Mouse (Mus musculus) C2C12 (cell line): ENCODE measurements around the gene Eefsec. TPM values are rescaled to one million over a fixed set of nuclear protein-coding genes. Genes with fewer than 3 reads are reported as not detected.

ENCODE experiments used
- H3K27me3 ChIP-seq: one replicate; pipeline ENCODE4 v1.6.1; 2011; ENCODE audit not compliant: control insufficient read depth, insufficient read depth, insufficient read length
- H3K36me3 ChIP-seq: one replicate; pipeline ENCODE4 v1.6.1; 2011; ENCODE audit not compliant: control insufficient read depth, insufficient read depth
- H3K4me3 ChIP-seq: one replicate; pipeline ENCODE4 v1.5.1; 2011; ENCODE audit warnings: mild to moderate bottlenecking, control low read depth; ENCODE audit not compliant: poor library complexity, insufficient read depth, severe bottlenecking
- H3K79me2 ChIP-seq: one replicate; pipeline ENCODE4 v1.6.1; 2011; ENCODE audit not compliant: control insufficient read depth, insufficient read depth
- H3K79me3 ChIP-seq: one replicate; pipeline ENCODE4 v1.6.1; 2011; ENCODE audit warnings: low read depth, control low read depth
- H3ac ChIP-seq: one replicate; pipeline ENCODE3; 2011; ENCODE audit warnings: low read depth; ENCODE audit not compliant: control insufficient read depth, insufficient read length
- CEBPB ChIP-seq: IDR thresholded peaks from one replicate; pipeline ENCODE4 v1.6.1; 2011; ENCODE audit warnings: low read depth, mild to moderate bottlenecking, control low read depth, moderate library complexity
- CTCF ChIP-seq: IDR thresholded peaks from one replicate; pipeline ENCODE4 v1.5.1; 2011; ENCODE audit not compliant: control insufficient read depth, insufficient read depth, insufficient read length
- FOSL1 ChIP-seq: IDR thresholded peaks from one replicate; pipeline ENCODE4 v1.8.0; 2011; ENCODE audit warnings: mild to moderate bottlenecking, low read length; ENCODE audit not compliant: poor library complexity, insufficient read depth, severe bottlenecking
- MAX ChIP-seq: IDR thresholded peaks from one replicate; pipeline ENCODE4 v1.6.1; 2011; ENCODE audit warnings: mild to moderate bottlenecking, control low read depth
- MYOD1 ChIP-seq: IDR thresholded peaks from one replicate; pipeline ENCODE4 v1.6.1; 2011; ENCODE audit warnings: low read depth; ENCODE audit not compliant: control insufficient read depth, insufficient read length
- MYOG ChIP-seq: IDR thresholded peaks from one replicate; pipeline ENCODE4 v1.6.1; 2011; ENCODE audit not compliant: control insufficient read depth, insufficient read length; ENCODE audit errors: extremely low read depth
- USF1 ChIP-seq: IDR thresholded peaks from one replicate; pipeline ENCODE4 v1.6.1; 2011; ENCODE audit warnings: low read depth, mild to moderate bottlenecking, control low read depth, moderate library complexity
- polyA plus RNA-seq: library from polyadenylated mRNA; unstranded; fragments of >200 nt; fragmentation: generic; extraction: Trizol; gene quantifications from one replicate; pipeline ENCODE4 v1.2.1, GENCODE M21; 2012; ENCODE audit warnings: missing spikeins

Gene Eefsec
- polyA plus RNA-seq, 1 experiment: 19.5 TPM

DNA sequence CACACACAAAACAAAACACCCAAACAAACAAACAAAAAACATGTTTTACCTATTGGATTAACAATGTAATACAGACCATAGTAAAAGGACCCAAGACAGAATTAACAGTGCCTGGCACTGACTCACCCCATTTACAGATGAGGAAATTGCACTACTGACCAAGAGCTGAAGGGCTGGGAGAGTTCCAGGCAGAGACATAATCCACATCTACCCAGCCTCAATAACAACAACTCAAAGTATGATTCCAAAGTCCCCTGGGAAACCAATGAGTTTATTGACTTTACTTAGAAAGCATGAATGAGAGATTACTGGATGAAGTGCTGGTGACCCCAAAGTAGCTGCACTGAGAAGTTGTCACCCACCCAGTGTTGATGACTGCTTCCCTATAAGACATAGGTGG, 62.6 kb downstream of the Eefsec start:
- no peak overlapping the region for H3K4me3 ChIP-seq
- H3K27me3 ChIP-seq: no peaks in the 10 kb centered on the region
- TF ChIP-seq USF1: no peak
- TF ChIP-seq FOSL1: no peak
- TF ChIP-seq MAX: no peak
- TF ChIP-seq MYOD1: no peak
- TF ChIP-seq MYOG: no peak
- H3K79me3 ChIP-seq: no peaks in the 10 kb centered on the region
- no peaks in the 10 kb centered on the region for H3K36me3 ChIP-seq
- no peaks in the 10 kb centered on the region for H3K79me2 ChIP-seq
- H3ac ChIP-seq: no peak overlapping the region

DNA sequence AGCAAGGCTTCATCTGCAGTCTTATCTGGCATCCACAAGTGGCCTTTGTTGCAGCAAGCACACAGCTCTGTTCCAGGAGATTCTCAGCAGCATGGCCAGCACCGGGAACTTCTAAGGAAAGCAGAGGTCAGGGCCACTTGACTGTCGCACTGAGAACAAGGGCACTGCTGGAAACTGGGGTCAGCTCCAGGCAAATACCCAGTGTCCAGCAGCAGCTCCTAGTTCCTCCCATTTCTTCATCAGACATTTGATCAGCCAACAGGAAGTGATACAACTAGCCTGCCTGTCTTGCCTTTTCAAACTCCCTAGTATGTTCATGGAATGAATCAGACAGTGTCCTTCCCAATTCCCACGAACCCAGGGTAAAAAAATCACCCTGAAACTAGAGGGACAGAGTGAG, 66.6 kb downstream of the Eefsec start:
- no peak for TF ChIP-seq MYOG
- TF ChIP-seq MYOD1: no peak
- no peak for TF ChIP-seq FOSL1
- Histone ChIP-seq H3ac (no peak overlapping the region), H3K79me2 (no peaks in the 10 kb centered on the region), H3K27me3 (no peaks in the 10 kb centered on the region), H3K79me3 (no peaks in the 10 kb centered on the region), H3K4me3 (no peak overlapping the region), H3K36me3 (no peaks in the 10 kb centered on the region)

DNA sequence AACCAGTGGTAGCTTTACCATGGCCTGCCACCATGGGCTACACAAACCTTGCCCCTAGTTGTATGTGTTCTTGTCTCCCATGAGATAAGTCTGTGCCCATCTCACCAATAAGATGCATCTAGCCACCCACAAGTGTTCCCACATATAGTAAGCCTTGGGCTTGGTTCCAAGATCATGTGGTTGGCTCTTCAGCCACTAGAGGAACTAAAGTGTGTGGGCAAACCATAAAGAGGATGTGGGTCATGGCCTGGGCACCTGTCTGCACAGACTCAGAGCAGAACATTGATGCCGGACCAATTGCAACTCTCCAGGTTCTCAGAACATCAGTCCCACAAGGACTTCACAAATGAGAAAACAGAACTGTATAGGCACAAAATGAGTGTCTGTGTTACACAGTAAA, 67.5 kb downstream of the Eefsec start:
- no peaks in the 10 kb centered on the region for H3K36me3 ChIP-seq
- H3K27me3 ChIP-seq: no peaks in the 10 kb centered on the region
- H3K79me3 ChIP-seq: no peaks in the 10 kb centered on the region
- H3K79me2 ChIP-seq: no peaks in the 10 kb centered on the region
- TF ChIP-seq CEBPB: no peak
- TF ChIP-seq MYOD1: peak; percentile 56
- no peak overlapping the region for H3ac ChIP-seq
- no peak overlapping the region for H3K4me3 ChIP-seq

DNA sequence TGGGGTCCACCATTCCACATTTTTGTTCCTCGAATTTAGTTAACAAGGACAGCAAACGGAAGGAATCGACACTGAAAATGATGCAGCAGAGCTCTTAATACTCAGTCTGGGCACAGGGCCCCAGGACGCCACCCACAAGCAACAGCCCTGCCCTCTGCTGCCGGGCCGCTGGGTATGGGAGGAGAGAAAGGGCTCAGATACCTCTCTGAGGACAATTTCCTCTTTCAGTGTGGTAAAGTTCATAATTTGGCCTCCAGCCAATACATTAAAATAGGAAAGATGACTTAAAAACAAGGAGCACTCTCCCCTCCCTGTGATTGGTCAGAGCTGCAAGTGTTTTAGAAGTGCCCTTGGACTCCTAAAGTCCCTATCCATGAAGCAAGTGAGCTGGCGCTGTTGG, 72.1 kb downstream of the Eefsec start:
- H3K36me3 ChIP-seq: no peaks in the 10 kb centered on the region
- TF ChIP-seq MYOD1 (no peak), MYOG (no peak), CTCF (no peak), CEBPB (no peak), USF1 (no peak), MAX (no peak), FOSL1 (no peak)
- no peak overlapping the region for H3ac ChIP-seq
- no peak overlapping the region for H3K4me3 ChIP-seq
- no peaks in the 10 kb centered on the region for H3K27me3 ChIP-seq
- H3K79me3 ChIP-seq: no peaks in the 10 kb centered on the region
- no peaks in the 10 kb centered on the region for H3K79me2 ChIP-seq

DNA sequence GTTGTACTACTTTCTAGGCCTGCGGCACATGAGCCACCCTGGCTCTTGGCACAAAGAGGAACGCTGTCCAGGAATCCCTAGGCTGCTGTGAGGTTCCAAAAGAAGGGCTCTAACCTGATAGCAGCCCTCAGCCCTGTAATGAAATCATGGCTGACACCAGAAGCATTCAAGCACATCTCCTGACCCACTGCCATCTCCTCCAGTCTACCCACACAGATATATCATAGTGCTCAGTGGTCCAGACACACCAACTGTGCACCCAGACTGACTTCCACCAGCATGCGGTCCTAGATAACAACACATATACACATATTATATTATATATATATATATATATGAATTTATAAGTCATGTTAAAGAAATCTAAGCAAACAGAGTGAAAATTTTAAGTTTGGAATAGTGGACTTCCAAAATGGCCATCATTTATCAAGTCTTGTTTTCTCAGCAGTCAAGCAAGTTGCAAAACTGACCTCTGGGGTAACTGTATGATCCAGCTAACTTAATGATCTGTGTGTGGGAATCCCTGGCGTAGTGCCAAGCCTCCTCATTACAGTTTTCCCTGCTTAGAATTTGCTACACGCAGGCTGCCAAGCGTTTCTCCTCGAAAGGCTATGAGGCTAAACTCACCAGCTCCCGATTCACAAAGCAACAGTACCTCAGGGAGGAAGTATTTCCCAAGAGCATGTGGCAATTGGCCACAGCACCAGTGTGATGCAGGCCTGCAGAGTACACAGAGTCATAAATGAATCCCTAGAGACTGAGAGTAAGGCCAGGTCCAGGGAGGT, 76.3 kb downstream of the Eefsec start:
- H3K79me3 ChIP-seq: no peaks in the 10 kb centered on the region
- no peaks in the 10 kb centered on the region for H3K27me3 ChIP-seq
- H3K36me3 ChIP-seq: no peaks in the 10 kb centered on the region
- no peak overlapping the region for H3ac ChIP-seq
- H3K4me3 ChIP-seq: no peak overlapping the region
- no peak for TF ChIP-seq USF1
- no peaks in the 10 kb centered on the region for H3K79me2 ChIP-seq

DNA sequence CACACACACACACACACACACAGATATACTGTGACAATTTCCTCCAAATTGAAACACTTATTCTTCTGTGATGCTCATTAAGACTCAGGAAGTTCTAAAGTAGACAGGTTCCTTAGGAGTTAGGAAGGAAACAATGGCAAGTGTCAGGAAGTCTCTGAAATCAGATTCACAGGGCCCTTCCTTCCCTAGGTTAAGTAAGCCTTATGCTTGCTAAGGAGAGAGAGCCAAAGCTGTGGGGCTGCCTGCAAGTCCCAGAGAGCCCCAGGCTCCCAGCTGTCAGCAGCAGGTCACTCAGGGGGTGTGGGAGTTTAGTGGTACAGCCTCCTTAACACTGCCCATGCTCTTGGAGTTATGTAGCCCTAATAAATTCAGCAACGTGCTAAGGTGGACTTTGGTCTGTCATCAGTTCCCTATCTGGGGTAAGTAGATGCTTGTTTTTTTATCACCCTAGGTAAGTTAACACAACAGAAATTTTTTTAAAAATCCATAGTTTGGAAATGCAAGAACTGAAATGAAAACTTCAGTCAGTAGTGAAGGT, 82.8 kb downstream of the Eefsec start:
- Histone ChIP-seq H3ac (no peak overlapping the region), H3K27me3 (no peaks in the 10 kb centered on the region), H3K36me3 (no peaks in the 10 kb centered on the region), H3K79me3 (no peaks in the 10 kb centered on the region), H3K4me3 (no peak overlapping the region), H3K79me2 (no peaks in the 10 kb centered on the region)
- no peak for TF ChIP-seq CEBPB
- TF ChIP-seq MAX: no peak
- no peak for TF ChIP-seq MYOD1
- TF ChIP-seq FOSL1: no peak
- no peak for TF ChIP-seq MYOG
- TF ChIP-seq CTCF: no peak
- no peak for TF ChIP-seq USF1
